Mouse (Mus musculus): ENCODE results near the gene Nek8.

Gene Nek8

DNA sequence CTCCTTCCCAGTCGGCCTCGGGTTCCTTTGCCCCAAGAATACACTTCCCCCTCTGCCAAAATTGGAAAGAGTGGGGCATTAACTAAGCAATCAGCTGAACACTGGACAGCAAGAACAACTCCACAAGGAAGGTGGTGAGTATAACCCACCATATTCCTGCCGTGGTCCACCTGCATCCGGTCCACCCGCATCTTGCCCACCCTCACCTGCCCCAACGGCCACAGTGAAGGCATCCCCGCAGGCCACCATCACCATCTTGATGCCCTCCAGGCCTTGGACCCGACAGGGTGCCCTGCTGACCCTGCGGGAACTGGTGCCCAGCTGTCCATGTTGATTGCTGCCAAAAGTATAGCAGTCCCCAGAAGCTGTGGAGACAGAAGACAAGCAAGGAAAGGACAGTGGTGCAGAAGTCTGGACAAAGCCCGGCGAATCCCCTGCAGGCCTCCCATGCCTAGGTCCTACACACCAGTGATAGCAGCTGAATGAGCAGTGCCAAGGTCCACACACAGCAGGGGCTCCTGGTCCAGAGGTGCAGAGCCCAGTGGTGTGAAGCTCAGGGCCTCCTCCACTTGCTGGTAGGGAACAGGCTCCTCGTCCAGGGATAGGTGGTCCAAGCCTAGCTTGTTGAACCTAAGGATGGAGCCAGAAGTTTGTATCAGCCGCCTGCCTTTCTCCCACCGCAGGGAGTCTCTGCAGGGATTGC lies 9.1 kb downstream of the Nek8 start:
- no peak for DNase-seq (ENCODE audit: low read depth, low spot score)

DNA sequence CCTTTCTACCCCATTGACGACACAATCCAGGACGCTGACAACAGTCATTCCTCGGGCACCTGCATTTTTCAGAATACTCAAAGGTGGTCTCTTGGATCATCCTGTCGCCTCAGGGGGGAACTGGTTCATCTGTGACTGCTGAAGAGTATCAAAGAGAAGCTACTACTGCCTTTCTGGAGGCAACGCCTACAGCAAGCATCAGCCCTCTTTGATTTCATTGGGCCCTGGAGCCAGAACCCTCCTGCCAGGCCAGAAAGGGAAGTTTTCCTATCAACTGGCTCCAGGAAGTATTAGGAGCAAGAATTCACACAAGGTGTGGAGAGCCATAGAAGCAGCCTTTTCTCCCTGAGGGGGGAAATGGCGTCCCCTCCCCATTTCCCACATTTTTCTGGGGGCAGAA lies 9.8 kb downstream of the Nek8 start:
- no peak for DNase-seq (ENCODE audit: low read depth, low spot score)

DNA sequence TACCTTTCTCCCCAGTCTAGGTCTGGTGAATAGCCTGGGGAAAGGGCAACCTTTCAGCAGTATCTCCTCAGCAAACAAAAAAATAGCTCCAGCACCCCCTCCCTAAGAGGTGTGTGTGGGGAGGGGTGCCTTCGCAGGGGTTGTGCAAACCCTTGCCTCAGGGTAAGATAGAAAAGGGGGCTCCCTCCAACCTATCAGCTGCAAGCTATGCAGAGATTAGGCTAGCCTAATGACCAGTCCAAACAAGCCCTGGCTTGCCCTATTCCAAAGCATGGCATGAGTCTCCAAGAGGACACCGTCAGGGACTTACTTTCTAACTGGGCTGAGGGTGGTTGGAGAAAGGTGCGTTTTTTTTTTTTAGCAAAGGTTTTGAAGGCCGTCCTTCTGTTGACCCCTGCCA lies 10.3 kb downstream of the Nek8 start:
- no peak for DNase-seq (ENCODE audit: low read depth, low spot score)

DNA sequence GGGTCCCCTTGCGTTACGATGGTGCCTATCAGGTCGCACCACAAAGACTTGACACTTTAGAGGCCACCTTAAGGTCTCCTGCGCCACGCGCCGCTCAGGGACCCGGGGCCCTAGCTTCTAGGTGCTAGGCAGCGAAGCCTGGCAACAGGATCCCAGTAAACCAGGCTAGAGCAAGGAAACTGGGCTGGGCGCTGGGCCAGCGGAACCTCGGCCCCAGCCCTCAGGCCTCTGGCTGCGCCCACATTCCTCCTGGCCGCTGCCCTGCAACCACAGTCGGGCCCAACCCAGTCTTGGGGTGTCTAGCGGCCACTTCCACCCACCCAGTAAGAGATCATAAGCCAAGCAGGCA lies 10.7 kb downstream of the Nek8 start:
- DNase-seq (ENCODE audit: low read depth, low spot score), result no peak

DNA sequence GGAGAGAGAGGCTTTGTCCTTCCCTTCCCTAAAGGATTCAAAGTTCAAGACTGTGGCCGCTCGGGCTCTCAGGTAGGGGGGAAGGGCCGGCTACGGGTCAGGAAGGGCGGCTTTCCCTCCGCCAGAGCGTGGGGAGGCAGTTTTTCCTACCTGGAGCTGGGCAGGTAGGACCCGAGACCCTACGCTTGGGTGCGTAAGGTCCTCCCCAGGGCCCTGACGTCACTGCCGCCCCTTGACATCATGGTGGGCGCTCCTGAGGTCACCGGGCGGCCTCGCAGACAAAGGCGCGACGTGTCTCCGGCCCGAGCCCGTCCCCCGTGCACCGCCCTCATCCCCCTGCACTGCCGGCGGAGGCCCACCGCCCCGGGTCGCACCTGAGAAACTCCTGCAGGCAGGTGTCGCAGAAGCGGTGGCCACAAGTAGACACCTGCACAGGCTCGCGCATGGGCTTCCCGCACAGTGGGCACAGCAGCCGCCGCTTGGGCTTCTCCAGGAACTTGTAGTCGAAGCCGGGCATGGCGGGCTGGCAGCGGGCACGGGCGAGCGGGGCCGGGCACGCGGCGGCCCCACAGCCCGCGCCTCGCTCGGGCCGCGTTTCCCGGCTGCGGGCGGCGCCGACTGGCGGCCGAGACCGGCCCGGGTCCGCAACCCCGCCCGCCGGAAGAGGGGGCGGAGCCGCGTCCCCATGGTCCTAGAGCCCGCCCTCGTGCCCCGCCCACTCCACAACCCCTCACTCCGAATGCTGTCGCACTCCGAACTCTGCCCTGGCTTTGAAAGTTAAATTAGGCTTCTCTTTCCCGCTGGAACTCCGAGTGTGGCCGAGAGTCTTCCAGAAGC lies 11.3 kb downstream of the Nek8 start, which contains the start of gene Traf4:
Gene Traf4, minus strand, starts transcription at position 666 of the 837 bp plus-strand sequence.
- DNase-seq (ENCODE audit: low read depth, low spot score), result peak; percentile 86

DNA sequence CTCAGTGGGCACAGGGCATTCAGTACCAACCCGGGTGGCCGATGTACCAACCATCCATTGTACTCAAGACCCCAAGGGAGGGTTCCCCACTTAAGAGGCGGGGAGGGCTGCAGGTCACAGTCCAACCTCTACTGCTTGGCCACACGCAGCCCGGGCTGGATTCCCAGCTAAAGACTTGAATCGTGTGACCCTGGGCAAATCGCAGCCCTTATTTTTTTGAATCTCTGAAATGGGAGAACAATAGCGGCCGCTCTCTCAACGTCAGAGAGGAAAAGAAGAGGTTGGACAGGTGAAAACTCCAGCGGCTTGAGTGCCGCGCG lies 11.9 kb downstream of the Nek8 start:
- no peak for DNase-seq (ENCODE audit: low read depth, low spot score)

DNA sequence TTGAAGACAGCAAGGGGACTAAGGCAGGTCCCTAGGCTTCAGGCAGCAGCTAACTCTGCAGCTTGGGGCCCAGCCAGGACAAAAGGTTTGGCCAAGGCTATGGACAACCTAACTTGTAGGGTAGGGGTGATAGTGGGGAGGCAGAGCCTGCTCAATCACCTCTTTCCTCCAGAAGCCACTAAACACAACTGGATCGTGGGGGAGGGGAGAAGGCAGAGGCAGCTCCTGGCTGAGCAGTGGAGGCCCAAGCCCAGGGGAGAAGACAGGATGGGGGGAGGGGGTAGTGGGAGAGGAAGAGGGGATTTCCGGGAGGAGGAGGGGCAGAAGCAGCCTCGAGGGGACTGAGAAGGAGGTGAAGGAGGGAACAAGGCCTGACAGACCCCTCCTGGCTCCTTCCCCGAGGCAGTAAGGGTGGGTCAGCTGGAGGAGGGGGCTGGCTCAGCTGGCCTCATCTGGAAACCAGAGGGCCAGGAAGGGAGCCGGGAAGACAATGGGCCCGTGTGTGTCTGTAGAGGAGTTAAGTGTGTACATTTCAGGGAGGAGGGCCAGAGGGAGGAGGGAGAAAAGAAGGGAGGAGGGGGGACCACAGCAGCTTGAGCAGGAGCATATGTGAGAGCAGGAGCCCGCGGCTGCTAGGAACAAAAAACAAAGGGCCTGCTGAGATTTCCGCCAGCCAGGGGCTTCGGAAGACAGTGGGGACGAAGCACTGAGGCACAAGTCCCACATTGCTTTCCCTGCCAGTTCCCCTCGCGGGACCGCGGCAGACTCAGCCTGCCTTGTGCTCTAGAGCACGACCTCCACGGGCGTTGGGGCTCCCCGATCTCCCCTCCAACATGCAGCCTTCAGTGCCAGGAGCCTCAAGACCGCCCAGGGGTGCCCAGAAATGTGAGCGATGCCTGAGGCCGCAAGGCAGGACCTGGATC lies 12.5 kb downstream of the Nek8 start:
- peak; percentile 54 for DNase-seq (ENCODE audit: low read depth, low spot score)

DNA sequence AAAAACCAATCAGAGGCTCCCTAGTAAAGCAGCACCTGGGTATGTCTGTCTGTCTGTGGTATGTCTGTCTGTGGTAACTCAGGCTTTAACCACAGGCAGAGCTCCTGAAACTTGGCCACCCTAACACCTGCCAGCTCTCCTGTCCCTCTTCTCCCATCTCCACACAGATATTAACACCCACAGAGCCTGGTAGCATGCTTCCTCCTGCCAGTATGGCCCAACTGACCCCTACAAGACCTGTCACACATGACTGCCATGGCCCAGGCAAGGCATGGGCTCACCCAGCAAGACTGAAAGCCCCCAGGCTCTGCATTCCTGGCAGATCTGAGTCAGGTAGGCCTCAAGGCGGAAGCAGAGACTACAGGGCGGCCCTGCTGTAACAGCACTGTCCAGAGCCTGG lies 13.4 kb downstream of the Nek8 start:
- no peak for DNase-seq (ENCODE audit: low read depth, low spot score)

DNA sequence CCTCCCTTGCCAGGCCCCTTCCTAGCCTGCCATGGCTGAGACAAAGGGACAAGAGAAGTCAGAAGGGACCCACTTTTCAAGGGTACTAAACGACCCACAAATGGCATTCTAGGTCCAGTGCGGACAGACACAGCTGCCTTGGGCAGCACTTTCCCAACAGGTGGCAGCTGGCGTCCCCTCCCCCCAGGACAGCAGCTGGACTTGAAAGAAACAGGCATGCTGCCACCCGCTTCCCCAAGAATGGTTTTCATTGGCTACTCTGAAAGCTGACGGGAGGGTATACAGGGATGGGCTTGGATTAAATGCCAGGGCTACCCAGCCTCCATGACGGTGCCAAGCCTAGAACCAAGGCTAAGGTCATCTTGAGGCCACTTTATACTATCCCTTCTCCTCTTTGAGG lies 14.0 kb downstream of the Nek8 start:
- DNase-seq (ENCODE audit: low read depth, low spot score), result no peak

DNA sequence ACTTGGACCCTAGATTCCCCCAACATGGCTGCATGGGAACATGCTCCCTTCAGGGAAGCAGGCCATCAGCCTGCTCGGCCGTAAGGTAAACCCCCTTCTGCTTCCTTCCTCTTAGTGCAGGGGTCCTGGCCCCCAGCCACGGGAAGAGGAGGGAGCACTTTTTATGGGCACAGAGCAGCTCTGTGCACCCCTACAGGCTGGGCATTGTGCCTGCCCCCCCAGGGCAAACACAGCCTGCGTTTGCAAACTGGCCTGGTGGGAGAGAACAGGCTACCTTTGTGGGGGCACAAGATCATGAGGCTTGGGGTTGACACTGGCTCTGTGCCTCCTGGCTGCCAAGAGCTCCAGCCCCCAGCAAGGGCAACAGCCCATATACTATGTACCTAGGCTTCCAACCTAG lies 14.5 kb downstream of the Nek8 start:
- DNase-seq (ENCODE audit: low read depth, low spot score), result no peak

DNA sequence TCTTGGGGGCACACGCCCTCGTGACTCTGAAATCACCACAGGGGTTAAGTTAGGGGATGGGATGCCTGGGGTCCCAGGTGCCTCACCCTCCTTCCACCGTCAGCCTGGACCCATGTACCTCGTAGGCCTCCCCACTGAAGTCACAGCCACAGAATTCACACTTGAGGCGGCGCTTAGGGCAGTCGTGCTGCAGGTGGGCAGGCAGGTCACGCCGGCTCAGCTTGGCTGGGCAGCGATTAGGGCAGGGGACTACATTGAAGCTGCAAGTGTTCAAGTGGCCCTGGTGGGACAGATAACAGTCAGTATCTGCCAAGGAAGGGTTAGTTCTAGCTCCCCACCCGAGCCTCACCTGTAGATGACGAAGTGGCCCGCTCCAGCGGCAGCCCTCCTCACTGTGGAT lies 15.3 kb downstream of the Nek8 start:
- no peak for DNase-seq (ENCODE audit: low read depth, low spot score)

DNA sequence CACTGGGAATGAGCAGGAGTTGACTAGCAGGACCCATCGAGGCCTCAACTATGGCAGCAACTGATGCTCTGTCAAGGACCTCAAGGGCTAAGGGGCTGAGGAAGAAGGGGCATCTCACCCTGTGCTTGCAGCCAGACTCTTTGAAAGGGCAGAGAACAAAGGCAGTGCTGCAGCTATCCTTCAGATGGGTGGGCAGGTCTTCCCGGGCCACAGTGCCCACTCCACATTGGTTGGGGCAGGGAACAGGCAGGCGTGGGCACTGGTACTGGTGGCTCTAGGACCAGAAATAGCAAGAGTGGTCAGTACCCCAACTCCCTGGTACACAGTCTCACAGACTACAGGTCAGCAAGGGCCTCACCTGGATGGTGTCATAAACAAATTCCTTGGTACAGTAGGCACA lies 15.8 kb downstream of the Nek8 start:
- DNase-seq (ENCODE audit: low read depth, low spot score), result no peak

DNA sequence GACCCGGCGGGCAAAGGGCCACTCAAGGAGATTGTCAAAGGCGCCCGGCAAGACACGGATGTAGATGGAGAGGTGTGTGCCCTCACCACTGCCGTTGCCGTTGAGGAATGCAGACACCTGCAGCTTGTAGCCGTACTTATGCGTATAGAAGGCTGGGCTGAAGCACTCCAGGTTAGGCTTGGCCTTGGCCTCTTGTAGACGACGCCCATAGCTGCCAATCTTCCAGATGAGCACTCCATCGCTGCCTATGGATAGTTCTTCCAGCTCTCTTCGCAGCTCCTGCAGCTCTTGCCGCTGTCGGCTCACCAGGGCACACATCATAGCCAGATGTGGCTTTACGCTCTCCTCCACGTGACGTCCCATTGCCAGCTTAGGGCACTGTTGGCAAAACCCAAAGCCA lies 16.3 kb downstream of the Nek8 start:
- no peak for DNase-seq (ENCODE audit: low read depth, low spot score)

DNA sequence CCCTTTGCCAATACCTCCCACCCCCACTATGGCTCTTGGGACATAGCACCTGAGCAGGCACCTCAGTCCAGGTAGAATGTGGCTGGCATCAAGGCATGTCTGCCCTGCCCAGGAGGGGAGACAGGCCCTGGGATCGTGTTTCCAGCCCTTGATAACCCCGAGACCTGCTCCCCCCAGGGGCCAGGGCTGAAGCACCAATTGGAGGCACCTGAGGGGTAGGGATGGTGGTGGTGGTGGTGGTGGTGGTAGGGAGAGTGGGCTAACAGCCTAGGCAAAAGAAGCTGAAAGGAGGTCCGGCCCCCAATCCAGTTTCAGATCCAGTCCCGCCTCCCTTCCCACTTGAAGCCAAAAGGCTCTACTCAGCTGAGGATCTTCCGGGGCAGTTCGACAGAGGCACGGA lies 16.9 kb downstream of the Nek8 start:
- DNase-seq (ENCODE audit: low read depth, low spot score), result no peak

DNA sequence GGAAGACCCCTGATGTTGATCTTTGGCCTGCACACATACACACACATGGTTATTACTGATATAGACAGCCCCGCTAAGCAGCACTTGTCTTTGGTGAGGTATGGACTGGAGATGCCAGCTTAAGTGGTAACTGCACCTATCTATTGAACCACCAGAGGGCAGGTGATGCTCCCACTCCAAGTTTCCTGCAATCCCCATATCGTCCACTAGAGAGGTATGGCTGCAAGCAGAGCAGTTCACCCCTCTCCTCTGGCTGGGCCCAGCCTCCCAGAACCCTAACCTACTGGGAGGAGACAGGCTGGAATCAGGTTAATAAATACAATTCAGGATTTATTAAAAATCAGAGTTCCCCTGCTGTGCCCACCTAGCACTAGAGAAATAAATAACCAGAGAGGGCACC lies 17.4 kb downstream of the Nek8 start:
- peak; percentile 88 for DNase-seq (ENCODE audit: low read depth, low spot score)

DNA sequence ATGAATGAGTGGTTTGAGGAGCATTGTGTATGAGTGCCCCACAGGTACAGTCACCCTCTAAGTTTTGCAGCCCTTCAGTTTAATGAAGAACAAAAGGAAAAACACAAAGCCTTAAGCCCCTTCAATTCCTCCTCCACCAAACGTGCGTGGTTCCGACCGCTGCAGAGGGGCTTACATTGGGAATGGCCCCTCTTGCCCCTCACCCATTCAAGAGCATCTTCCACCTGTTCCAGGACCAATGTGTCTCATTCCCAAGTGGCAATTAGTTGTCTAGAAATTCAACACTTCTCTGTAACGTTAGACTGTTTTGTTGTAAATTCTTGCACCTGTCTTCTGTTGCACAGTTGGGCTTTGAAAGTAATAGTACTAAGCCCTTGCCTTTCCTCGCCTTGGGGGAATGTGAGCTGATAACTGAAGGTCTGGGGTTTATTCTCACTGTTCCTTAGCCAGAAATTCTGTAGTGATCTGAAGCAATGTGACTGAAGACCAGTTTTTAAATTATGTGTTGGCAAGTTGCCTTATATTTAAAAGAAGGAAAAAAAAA lies 20.2 kb downstream of the Nek8 start:
- no peak for DNase-seq (ENCODE audit: low read depth, low spot score)

DNA sequence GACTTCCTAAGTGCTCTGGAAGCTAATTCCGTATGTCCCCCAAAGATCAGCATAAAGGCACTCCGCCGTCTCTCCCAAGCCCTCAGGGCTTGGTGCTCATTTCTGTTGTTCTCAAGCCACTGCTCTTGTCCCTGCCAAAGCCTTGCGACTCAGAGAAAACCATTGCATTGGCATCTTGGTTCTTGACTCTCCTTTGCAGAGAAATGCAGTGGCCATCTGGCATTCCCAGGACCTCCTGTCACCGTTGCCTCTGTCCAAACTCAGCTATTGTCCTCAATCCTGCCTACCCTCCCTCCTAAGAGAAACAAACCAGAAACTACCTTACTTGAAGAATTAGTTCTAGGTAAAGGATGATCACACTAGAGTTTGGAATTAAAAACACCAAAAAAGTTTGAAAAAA lies 20.8 kb downstream of the Nek8 start:
- no peak for DNase-seq (ENCODE audit: low read depth, low spot score)

DNA sequence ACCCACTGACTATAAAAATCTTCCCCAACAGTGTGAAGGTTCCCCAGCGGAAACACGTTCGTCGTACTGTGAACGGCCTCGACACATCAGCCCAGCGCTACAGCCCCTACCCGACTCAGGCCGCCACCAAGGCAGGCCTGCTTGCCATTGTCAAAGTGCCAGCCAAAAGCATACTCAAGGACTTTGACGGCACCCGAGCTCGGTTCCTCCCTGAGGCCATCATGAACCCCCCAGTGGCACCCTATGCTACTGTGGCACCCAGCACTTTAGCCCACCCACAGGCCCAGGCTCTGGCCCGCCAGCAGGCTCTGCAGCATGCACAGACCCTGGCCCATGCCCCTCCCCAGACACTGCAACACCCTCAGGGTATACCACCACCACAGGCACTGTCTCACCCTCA lies 22.7 kb downstream of the Nek8 start:
- no peak for DNase-seq (ENCODE audit: low read depth, low spot score)

DNA sequence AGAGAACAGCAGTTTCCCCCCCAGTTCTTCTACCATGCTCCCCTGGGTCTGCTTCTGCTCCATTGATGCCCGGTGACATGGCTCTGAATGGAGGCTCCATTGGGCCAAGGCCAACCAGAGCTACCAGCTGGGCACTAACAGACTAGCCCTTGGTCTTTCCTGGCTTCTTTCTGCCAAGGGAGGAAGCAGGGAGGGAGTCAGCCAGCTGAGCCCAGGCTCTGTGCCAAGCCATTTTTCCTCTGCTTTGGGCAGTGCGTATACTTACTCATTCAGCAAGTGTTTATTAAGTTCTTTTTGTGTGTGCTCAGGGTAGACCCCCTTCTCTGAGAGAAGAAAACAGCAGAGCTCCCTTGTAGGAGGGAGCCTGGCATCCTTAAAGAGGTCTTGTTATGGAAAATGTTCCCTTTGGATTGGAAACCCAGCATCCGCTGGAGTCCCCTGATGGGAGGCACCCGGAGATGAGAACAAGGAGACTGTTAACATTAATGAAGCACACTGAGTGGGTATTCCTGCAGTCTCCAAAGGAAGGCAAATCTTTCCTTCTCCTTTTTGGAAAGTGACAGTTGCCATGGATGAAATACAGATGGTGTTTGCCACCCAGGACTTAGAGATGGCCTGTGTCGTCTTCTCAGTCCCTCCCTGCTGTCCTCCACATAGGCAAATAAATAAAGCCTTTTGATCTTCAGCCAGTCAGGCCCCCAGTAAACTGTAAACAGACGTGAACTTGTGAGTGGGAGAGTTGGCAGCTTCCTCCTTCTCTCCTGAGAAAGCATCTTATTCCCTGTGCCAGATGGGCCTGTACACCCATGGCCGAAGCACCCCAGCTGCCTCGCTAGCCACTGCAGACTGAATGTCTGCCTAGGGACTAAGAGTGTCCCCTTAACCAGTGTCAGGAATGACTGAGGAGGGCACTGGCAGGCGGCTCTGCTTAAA lies 23.9 kb downstream of the Nek8 start:
- DNase-seq (ENCODE audit: low read depth, low spot score), result no peak

DNA sequence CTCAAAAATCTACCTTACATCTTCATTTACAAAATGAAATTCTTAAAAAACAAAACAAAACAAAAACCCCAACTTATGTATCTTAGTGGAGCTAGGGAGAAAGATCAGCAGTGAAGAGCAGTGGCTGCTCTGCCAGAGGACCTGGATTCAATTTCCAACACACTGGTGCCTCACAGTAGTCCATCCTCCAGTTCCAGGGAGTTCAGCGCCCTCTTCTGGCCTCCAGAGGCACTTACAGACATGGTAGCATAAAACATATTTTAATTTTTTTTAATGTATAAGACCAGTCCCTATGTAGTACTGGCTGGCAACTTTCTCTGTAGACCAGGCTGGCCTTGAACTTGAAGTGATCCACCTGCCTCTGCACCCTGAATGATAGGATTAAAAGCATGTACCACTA lies 25.3 kb downstream of the Nek8 start:
- no peak for DNase-seq (ENCODE audit: low read depth, low spot score)
